15 mouse cellular contexts compared by ENCODE assay signal in the genomic region with DNA sequence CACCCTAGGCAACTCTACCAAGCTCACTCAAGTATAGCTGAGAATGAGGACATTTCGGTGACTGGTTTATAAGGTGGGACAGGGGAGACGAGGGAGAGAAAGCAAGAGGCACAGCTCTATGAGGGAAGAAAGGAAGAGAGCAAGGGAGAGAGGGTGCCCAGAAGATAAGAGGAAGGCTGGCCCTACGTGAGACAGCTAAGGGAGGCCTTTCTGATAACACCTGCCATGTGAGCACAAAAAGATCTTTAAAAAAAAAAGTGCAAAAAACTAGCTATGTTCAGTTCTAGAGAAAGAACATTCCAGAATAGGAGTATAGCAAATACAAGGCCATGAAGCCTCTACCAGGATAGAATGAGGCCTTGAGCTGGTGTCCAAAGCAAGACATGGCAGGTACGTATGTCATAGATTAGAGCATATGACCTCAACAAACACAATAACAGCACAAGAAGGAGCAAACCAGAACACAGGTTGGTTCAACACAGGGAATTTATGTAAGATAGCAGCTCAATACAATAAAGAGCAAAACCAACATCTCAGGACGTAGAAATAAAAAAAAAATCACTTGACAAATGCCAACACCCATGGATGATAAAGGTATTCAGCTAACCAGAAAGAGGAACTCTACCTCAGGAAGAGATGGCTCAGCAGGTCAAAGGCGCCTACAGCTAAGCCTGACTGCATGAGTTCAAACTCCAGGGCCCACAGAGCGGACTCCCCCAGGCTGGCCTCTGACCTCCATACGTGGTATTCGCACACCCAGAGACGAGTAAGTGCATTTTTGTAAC. TPM values are rescaled to one million over a fixed set of nuclear protein-coding genes. Genes with fewer than 3 reads are reported as not detected.
A peak's percentile ranks its signal among the peaks of the same experiment; 100 is the strongest.
DNase-seq lines count a peak whose midpoint lies in the region; ATAC-seq lines count a peak whose summit lies in the region.
"Had no signal": no experiment of that assay in that cellular context is flagged by ENCODE, and none has a peak within 500 bp of the region (broad histone marks: within the 10 kb centered on the region; RNA-seq: fewer than 3 reads in every experiment).

No protein-coding gene starts in this region.

- whole genome bisulfite sequencing in heart, embryonic 10.5 days = 73% methylated on average over 10 of the region's 10 CpGs
- WGBS in liver, embryonic 13.5 days (ENCODE audit: insufficient replicate concordance) = 48% methylated on average over 10 of the region's 10 CpGs

- no peak overlapping the region for H3K4me3 ChIP-seq in heart, embryonic 10.5 days
- H3K4me3 ChIP-seq in megakaryocyte, embryonic 14.5 days (replicated peaks) = peak overlapping the region; percentile 76
- H3K4me3 ChIP-seq in liver, embryonic 13.5 days (replicated peaks) = peak overlapping the region; percentile 30
- H3K4me3 ChIP-seq: forebrain, embryonic 13.5 days; left cerebral cortex, adult 2 months; limb, embryonic 12.5 days; midbrain, embryonic 12.5 days had no signal

- H3K36me3 ChIP-seq in heart, embryonic 10.5 days = peaks cover 39% of the 10 kb centered on the region
- peaks cover 61% of the 10 kb centered on the region for H3K36me3 ChIP-seq in megakaryocyte, embryonic 14.5 days (replicated peaks; ENCODE audit: low read length)
- H3K36me3 ChIP-seq in liver, embryonic 13.5 days = peaks cover 38% of the 10 kb centered on the region

- no peak for ATAC-seq in megakaryocyte, adult 5-6 weeks (ENCODE audit: poor library complexity, severe bottlenecking)
- ATAC-seq in liver, embryonic 13.5 days (ENCODE audit: low read depth) = peak; percentile 78
- ATAC-seq: forebrain, embryonic 13.5 days had no signal

- H3K4me2 ChIP-seq in liver, embryonic 13.5 days = peak overlapping the region; percentile 67
- H3K4me2 ChIP-seq: forebrain, embryonic 13.5 days; limb, embryonic 12.5 days; midbrain, embryonic 12.5 days had no signal

- DNase-seq in heart, embryonic 10.5 days (ENCODE audit: low spot score) = no peak
- DNase-seq in heart, adult 9 months (ENCODE audit: low spot score in 2 of 2) = no peak
- peak; percentile 54 for DNase-seq in liver, embryonic 13.5 days
- no peak for DNase-seq in lung, postnatal 36 days
- no peak for DNase-seq in right cerebral cortex, postnatal 36 days (ENCODE audit: low spot score in 2 of 2)
- DNase-seq in left cerebral cortex, adult 18-20 months (ENCODE audit: low spot score in 2 of 2) = no peak
- DNase-seq: cerebellum, adult 2 months; heart, postnatal 4 days; thymus, postnatal 14 days had no signal

- H3K9ac ChIP-seq in liver, embryonic 13.5 days = peak overlapping the region; percentile 66
- H3K9ac ChIP-seq: forebrain, embryonic 13.5 days; limb, embryonic 12.5 days; midbrain, embryonic 12.5 days had no signal

- no peaks in the 10 kb centered on the region for H3K9me3 ChIP-seq in heart, embryonic 10.5 days
- no peaks in the 10 kb centered on the region for H3K9me3 ChIP-seq in megakaryocyte, embryonic 14.5 days
- no peaks in the 10 kb centered on the region for H3K9me3 ChIP-seq in liver, embryonic 13.5 days (replicated peaks)
- H3K9me3 ChIP-seq: forebrain, embryonic 13.5 days; limb, embryonic 12.5 days; midbrain, embryonic 12.5 days had no signal

- no peaks in the 10 kb centered on the region for H3K27me3 ChIP-seq in heart, embryonic 10.5 days (ENCODE audit: insufficient read depth, poor library complexity, severe bottlenecking)
- no peaks in the 10 kb centered on the region for H3K27me3 ChIP-seq in megakaryocyte, embryonic 14.5 days (replicated peaks)
- no peaks in the 10 kb centered on the region for H3K27me3 ChIP-seq in liver, embryonic 13.5 days
- H3K27me3 ChIP-seq: forebrain, embryonic 13.5 days; limb, embryonic 12.5 days; midbrain, embryonic 12.5 days had no signal

- H3K27ac ChIP-seq in heart, embryonic 10.5 days = peak overlapping the region; percentile 30; the same call in 1 of the 2 replicates
- peak overlapping the region; percentile 97 for H3K27ac ChIP-seq in liver, embryonic 13.5 days
- H3K27ac ChIP-seq: forebrain, embryonic 13.5 days; left cerebral cortex, adult 2 months; limb, embryonic 12.5 days; midbrain, embryonic 12.5 days had no signal

- H3K4me1 ChIP-seq in heart, embryonic 10.5 days = peaks cover 38% of the 10 kb centered on the region
- H3K4me1 ChIP-seq in megakaryocyte, embryonic 14.5 days = peaks cover 91% of the 10 kb centered on the region
- H3K4me1 ChIP-seq in liver, embryonic 13.5 days (replicated peaks) = peaks cover 84% of the 10 kb centered on the region

RNA-seq across cellular contexts. Expression of gene Xpnpep1, which starts 6.7 kb away (rescaled TPM):
- polyA plus RNA-seq in heart, embryonic 10.5 days (2016; fragmentation: Nextera tagmentation; extraction: Ambion mirVana) = 193 and 211 TPM in 2 replicates
- 183 and 184 TPM in 2 replicates for polyA plus RNA-seq in megakaryocyte, embryonic 14.5 days (2012; ENCODE audit: insufficient read depth, low replicate concordance)
- total RNA-seq in megakaryocyte, adult 5-6 weeks (2015) = 46.3 and 52.5 TPM in 2 replicates
- total RNA-seq in megakaryocyte, adult 5-6 weeks (2017) = 57.8 and 60.2 TPM in 2 replicates
- polyA plus RNA-seq in liver, embryonic 13.5 days (2015; fragmentation: Nextera tagmentation; extraction: Ambion mirVana) = 109 and 115 TPM in 2 replicates
- total RNA-seq in left cerebral cortex, adult 18-20 months (2021) = 10 to 100 TPM; 60.4 to 65.1 TPM
